Mouse (Mus musculus) right cerebral cortex, postnatal 25 days (tissue): ENCODE results near the gene Arl5c.
A peak's percentile ranks its signal among the peaks of the same experiment; 100 is the strongest.

Source experiments
- DNase-seq: peaks from one replicate; pipeline ENCODE4 v3.0.0; 2022

The Arl5c gene

DNA sequence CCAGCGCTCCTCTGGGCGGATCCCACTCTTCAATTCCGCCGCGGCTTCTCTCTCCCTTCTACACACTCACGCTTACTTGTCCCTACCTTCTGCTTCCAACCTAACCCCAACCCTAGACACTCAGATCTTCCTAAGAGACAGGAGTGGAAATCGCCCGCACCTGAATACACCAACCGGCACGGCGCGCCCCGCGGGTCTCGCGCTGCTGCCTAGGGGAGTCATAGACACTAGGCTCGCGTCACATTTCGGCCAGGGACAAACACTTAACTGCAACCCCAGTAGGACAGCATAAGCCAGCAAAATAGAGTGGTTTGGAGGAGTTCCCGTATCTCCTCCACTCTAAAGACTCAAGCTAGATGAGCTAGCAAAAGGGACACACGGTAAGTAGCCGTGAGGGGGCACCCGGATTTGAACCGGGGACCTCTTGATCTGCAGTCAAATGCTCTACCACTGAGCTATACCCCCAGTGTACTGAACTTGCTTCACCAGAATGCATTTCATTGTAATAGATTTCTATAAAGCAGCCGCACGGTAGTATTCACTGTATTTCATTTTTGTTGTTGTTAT lies 7.4 kb downstream of the Arl5c start:
- peak; percentile 83 for DNase-seq

GRCm38 (mm10) chr11:97987551-97988526 lies 8.1 kb downstream of the Arl5c start:
- DNase-seq = peak; percentile 92

DNA sequence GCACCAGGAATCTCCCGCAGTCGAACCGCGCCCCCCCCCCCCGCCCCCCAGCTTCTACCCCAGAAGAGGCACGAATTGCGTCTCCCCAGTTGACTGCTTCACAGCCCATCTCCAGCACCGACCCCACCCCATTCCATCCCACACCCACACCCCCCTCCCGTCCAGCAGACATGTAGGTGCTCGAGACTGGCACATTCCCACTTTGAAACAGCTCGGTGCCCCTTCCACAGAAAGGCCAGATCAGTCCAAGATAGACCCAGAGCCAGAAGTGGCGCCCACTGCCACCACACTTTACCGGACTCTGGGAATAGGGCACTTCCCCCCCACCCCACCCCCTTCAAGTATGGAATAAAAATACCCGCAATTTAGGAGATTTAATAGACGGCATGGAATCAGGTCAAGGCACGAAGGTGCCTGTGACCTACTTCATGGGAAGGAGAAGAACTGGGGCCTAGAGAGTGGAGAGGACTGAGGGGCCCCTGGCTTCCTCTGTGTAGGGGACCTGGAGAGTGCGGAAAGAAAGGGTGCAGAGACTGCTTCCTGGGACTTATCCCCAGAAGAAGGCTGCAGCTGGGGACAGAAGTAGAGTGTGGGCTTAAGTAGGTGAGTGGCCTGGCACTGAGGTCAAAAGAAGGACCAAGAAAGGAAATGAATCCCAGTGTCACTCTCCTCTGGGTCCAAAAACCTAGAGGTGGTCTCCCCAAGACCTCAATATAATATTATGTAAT lies 9.1 kb downstream of the Arl5c start:
- no peak for DNase-seq

GRCm38 (mm10) chr11:97985727-97986677 lies 10.0 kb downstream of the Arl5c start, which contains the start of gene Plxdc1:
Gene Plxdc1 (minus strand): TSS chr11:97986444.
- peak; percentile 65 for DNase-seq

DNA sequence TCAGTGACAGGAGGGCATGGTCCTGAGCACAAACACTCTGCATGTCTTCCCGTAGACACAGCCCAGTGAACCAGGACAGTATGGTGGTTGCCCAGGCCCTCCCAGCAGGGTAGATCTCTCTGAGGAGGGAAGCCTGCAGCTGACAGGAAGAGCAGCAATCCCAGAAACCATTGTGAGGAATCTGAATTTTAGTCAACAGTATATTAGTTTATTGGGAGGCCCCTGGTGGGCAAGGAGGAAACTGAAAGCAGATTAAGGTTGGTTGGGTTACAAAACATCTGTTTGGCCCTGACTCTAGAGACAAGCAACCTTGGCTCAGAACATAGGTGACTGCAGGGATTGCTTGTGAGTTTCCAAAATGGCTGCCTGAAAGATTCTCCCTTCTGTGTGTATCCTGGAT lies 12.0 kb downstream of the Arl5c start:
- DNase-seq = no peak

DNA sequence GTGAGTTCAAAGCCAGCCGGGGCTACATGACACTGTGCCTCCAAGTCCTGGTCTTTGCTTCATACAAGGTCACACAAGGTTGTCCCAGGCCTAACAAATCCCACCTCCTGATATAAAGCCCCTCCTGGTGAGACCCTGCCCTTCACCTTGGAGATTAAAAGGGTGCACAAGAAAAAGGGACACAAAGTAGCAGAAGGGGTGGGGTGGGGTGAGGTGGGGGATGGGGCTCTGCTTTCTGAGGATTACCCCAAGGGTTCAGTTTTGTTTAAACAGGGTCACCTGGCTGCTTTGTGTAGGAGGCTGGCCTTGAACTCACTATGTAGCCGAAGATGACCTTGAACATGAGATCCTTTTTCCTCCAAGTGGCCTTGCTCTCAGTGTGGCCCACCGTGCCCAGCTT lies 12.5 kb downstream of the Arl5c start:
- DNase-seq = no peak

DNA sequence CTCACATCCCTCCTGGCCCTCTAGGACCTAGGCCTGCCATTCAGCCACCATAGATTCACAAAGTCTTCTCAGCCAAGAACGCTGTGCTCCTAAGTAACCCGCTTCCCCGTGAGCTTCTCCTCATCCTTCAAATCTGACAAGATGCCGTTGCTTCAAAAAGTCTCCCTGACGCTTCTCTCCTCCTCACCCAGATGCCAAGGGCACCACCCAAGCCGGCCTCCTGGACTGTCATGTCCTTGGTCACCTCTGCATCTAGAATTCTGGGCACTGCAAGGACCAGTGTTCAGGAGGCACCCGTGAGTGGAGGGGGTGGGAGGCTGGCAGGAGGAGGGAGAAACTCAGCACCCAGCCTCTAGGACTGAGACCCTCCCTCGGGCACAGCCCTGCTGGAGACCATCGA lies 13.3 kb downstream of the Arl5c start:
- DNase-seq = no peak

DNA sequence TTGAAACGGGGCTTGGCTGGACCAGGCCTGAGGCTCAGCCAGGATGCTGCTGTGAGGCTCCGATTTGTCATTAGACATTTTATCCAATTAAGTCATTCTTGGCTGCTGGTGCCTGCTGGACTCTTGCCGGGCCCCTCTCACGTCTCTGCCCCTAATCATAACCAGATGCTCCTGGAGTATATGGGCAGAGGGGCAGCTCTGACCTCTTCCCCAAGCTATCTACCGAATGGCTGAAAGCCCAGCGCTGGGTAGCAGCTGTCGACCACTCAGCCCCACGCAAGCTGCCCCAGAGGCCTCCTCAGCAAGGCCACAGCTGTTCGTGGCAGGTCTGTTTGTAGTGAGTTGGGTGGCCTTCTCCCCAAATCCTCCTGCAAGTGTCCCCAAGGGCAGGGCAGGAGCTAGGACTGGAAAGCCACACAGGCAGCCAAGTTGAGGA lies 15.4 kb downstream of the Arl5c start:
- DNase-seq = no peak

- no peak for DNase-seq
Observed at GRCm38 (mm10) chr11:97979824-97980495, 16.0 kb downstream of the Arl5c start.

GRCm38 (mm10) chr11:97978392-97978791 lies 17.6 kb downstream of the Arl5c start:
- no peak for DNase-seq

GRCm38 (mm10) chr11:97977797-97978196 lies 18.2 kb downstream of the Arl5c start:
- DNase-seq = no peak

GRCm38 (mm10) chr11:97974746-97975145 lies 21.2 kb downstream of the Arl5c start:
- DNase-seq = no peak

- DNase-seq = no peak
Observed at GRCm38 (mm10) chr11:97974141-97974540, 21.8 kb downstream of the Arl5c start.

DNA sequence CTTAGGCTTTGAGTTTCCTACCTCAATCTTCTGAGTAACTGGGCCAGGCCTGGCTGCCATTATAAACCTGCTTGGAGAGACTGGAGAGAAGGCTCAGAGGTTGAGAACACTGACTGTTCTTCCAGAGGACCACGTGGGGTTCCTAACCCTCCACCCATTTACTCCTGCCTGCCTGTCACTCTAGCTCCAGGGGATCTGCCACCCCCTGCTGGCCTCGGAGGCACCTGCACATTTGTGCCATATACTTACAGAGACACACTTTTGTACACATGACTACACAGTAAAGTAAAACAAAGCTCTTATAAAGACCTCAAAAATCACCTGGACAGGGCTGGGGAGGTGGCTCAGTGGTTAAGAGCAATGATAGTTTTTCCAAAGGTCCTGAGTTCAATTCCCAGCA lies 23.5 kb downstream of the Arl5c start:
- DNase-seq = no peak

DNA sequence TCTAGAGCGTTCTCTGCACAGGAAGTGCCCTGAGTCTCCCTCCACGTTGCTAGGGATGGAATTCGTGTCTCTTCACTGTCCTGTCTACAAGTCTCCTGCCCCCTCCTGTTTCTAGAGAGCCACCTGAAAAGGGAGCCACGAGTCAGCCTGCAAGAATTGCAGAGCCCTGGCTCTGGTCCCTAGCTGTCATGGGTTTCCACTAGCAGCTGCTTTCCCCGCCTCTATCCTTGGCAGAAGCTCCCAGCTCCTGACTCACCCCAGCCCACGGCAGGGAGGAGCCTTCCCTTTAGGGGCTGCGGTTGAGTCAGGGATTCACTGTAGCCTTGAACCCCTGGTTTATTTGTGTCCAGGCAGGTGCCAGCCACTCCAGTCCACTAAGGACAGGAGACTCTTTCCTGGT lies 24.7 kb downstream of the Arl5c start:
- peak; percentile 90 for DNase-seq

GRCm38 (mm10) chr11:97970771-97971170 lies 25.2 kb downstream of the Arl5c start:
- DNase-seq = no peak

- no peak for DNase-seq
Observed at GRCm38 (mm10) chr11:97968385-97968784, 27.6 kb downstream of the Arl5c start.

GRCm38 (mm10) chr11:97967114-97967513 lies 28.9 kb downstream of the Arl5c start:
- no peak for DNase-seq

GRCm38 (mm10) chr11:97960907-97961306 lies 35.1 kb downstream of the Arl5c start:
- DNase-seq = no peak

- DNase-seq = no peak
Observed at GRCm38 (mm10) chr11:97959300-97959680, 36.7 kb downstream of the Arl5c start.

DNA sequence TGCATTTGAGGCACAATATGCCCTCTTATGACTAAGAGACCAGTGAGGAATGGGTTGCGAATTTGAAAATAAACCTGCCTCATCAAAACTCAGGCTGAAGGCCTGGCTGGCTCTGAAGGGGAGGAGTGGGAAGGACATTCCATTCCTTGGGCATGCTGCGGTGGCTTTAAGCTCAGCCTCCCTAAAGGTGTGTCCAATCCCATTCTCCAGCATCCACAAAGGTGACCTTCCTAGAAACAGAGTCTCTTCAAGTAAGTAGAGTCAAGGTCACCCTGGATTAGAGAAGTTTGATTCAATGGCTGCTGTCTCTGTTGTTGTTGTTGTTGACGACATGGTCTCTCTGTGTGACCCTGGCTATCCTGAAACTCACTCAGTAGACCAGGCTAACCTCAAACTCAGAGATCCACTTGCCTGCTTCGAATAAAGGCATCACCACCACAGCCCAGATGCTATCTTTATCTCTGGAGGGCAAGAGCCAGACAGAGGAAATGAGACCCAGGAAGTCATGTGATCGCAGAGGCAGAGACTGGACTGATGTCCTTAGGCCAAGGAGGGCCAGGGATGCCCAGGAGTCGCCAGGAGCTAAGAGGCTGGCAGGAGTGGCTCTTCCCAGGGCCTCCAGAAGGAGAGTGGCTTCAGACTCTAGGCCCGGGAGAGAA lies 37.2 kb downstream of the Arl5c start:
- DNase-seq = no peak
